Mouse (Mus musculus): ENCODE measurements around the gene Def8.

The Def8 gene

GRCm38 (mm10) chr8:123423441-123423840 lies at the start of gene Def8:
TSS of gene Def8 (plus strand) at chr8:123423527.
- in situ Hi-C loops (cut with MboI, MseI), result no loop called here

GRCm38 (mm10) chr8:123374239-123374578 lies 49.1 kb upstream of the Def8 start:
- in situ Hi-C loops (cut with MboI, MseI), result no loop called here

DNA sequence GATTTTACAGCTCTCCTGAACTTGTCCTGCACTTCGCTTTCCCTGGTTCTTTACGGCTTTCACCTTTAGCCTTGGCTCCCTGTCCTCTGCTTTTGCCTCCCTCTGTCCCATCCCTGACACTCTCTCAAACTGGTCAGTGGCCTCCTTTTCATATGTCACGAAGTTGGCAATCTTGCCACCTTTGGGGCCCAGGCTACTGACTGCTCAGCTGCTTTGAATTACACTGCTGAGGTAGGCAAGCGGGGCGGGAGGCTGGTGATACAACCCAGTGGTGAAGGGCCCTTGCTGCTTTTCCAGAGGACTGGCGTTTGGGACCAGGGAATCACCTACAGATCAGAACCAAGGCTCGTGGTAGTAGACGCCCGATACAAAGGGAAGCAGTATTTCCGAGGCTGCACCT lies 47.6 kb upstream of the Def8 start:
- in situ Hi-C loops (cut with MboI, MseI), result no loop called here

- in situ Hi-C loops (cut with MboI, MseI), result no loop called here
Measured at GRCm38 (mm10) chr8:123376106-123376505, 47.2 kb upstream of the Def8 start.

DNA sequence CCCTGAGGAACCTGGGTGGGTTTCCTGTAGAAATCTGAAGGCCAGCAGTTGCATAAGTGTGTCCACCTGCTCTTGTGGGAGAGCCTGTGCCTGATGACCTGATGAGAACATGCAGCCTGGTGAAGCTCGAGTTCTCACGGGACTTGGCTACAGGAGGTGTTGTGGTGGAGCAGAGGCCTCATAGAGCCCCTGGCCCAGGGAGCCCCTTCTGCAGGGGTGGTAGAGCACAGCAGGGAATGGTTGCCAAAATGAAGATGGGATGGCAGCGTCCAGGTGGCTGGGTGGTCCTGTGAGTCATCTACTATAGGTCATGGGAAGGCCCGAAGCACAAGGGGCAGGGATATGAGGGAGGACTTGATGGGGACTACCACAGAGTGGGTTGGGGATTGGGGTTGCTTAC lies 41.6 kb upstream of the Def8 start:
- in situ Hi-C loops (cut with MboI, MseI), result no loop called here

DNA sequence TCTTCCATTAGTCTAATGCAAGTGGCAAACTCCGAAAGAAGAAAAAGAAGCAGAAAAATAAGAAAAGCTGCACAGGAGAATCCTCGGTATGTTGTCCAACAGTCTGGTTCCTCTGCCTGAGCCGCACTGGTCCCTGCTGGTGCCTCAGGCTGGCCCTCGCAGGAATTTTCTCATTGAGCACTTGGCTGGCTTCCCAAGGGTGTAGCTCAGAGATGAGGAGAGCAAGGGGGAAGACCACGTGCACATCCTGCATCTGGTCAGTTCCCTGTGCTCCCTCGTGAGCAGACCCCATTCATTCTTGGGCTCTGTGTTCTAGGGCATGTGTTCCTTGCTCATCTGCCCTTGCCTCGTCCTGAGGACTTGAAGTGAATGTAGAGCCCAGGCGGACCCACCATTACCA lies 40.8 kb upstream of the Def8 start:
- in situ Hi-C loops (cut with MboI, MseI), result no loop called here

DNA sequence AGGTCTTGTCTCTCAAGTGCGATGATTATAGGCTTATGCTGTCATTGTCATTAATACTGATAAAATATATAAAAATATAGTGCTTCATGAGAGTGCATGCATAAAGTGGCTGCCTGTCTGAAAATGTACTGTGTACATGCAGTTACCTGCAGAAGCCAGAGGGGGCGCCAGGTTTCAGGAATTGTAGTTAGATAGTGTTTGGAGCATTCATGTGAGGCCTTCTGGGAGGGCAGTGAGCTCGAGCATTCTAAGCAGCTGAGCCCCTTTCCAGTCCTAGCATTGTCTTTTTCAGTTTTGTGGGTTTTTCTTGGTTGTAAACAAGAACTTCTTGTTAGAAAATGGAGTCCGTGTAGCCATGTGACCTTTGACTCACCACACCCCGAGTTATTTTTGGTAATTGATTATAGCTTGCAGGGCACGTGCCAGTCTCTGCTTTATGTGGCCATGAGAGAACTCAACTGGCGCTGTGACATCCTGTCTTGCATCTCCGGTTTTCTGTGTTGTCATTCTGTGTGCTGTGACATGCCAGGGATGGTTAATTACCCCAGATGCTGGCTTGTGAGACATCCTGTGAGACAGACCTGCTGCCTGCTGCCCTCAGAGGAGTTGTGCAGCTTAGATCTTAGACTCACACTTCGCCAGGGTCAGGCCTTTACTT lies 38.3 kb upstream of the Def8 start:
- in situ Hi-C loops (cut with MboI, MseI), result loop anchor here (5.0 kb wide), 1 partner anchor 837 kb away; no protein-coding TSS in a partner anchor

- in situ Hi-C loops (cut with MboI, MseI), result loop anchor here (5.0 kb wide), 1 partner anchor 835 kb away; no protein-coding TSS in a partner anchor
Measured at GRCm38 (mm10) chr8:123387041-123387440, 36.3 kb upstream of the Def8 start.

DNA sequence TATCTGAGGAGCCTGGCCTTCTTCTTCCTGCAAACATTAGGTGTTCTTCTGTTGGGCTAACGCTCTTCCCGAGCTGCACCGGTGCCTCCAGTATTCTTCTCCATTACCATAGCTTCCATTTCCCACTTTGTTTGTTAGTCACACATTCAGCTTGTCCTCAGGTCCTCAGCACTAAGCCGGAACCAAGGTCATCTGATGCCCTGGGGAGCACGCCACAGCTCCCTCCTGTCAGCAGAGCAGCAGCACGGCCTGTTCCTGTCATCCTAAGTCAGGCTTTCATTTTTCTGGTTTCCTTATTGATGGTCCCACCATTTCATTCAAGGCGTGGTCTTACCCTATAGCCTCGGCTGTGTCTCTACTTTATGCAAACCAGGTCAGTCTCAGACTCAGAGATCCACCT lies 35.5 kb upstream of the Def8 start:
- in situ Hi-C loops (cut with MboI, MseI), result loop anchor here (5.0 kb wide), 1 partner anchor 834 kb away; no protein-coding TSS in a partner anchor

- in situ Hi-C loops (cut with MboI, MseI), result loop anchor here (5.0 kb wide), 1 partner anchor 833 kb away; no protein-coding TSS in a partner anchor
Measured at GRCm38 (mm10) chr8:123389026-123389425, 34.3 kb upstream of the Def8 start.

DNA sequence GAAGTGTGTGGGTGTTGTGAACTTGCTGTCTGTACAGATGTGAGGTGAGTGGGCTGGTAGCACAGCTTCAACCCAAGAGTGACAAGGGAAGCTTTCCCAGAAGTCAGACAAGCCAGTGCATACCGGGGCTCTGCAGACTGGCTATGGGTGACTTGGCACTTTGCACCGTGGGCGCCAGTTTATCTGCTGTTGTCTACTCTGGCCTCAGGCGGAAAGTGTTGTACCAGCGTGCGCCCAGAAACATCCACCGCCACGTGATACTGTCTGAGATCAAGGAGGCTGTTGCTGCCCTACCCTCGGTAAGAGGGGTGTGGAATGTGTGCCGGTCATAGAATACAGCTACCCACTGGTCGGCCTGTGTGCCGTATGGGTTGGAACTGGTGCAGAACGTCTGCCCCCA lies 25.0 kb upstream of the Def8 start:
- in situ Hi-C loops (cut with MboI, MseI), result no loop called here

GRCm38 (mm10) chr8:123401936-123402335 lies 21.4 kb upstream of the Def8 start:
- in situ Hi-C loops (cut with MboI, MseI), result no loop called here

GRCm38 (mm10) chr8:123402730-123403326 lies 20.5 kb upstream of the Def8 start:
- in situ Hi-C loops (cut with MboI, MseI), result no loop called here

GRCm38 (mm10) chr8:123404521-123404920 lies 18.8 kb upstream of the Def8 start:
- in situ Hi-C loops (cut with MboI, MseI), result no loop called here

- in situ Hi-C loops (cut with MboI, MseI), result no loop called here
Measured at GRCm38 (mm10) chr8:123406786-123407185, 16.5 kb upstream of the Def8 start, which contains the start of gene Mc1r. TSS of gene Mc1r (plus strand) at chr8:123407107.

GRCm38 (mm10) chr8:123407612-123408011 lies 15.7 kb upstream of the Def8 start:
- in situ Hi-C loops (cut with MboI, MseI), result no loop called here

DNA sequence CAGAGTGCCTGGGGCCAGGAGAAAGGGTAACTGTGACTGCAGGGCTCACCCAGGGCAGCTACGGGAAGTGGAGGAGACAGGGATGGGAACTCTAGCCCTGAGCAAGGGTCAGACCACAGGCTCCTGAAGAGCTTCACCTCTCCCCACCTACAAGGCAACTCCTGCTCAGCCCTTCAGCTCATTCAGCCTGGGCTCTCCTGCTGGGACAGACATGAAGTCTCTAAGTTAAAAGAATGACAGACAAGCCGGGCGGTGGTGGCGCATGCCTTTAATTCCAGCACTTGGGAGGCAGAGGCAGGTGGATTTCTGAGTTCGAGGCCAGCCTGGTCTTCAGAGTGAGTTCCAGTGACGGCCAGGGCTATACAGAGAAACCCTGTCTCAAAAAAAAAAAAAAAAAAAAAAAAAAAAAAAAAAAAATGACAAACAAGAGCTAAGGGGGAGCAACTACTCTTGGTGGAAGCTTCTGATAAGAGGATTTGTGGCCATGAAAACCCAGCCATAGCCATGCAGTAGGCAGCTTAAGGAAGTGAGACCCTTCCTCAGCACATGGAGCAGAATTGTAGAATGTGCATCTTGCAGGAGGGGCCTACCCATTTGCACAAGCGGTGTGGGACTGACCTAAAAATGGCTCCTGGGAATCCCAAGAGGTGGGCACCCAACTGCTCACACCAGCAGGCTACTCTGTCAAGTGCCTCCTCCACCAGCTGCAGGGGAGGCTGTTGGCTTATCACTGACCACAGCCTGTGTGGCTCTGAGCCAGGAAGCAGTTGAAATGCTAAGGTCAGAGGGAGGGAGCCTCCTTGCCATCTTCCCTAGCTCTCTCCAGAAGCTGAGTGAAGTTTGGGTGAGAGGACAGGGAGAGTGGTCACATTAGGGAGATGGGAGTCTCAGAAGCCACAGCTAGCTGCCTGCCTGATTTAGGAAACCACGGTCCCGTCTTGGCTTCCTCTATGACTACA lies 14.5 kb upstream of the Def8 start:
- in situ Hi-C loops (cut with MboI, MseI), result no loop called here

DNA sequence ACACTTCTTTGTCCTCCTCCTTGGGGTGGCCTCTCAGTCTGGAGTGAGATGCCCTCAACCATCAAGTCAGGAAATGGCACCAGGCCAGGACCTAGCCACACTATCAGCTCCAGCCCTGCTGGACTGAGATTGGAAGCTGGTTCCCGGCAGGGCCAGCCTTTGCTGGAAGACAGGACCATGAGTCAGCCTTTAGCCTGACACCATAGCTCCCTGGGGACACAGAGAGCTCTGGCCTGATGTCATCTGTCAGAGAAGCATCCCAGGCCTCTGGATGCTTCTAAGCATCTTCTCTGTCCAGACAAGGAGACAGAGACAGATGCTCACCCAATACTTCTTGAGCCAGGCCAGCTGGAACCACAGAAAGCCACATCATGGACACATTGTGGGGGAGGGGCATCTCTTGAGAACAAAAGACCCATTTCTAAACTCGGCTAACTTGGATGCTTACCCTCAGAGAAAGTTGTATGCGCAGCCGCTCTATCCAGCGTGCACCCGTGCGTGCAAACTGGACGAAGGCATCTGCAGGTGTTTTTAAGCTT lies 13.2 kb upstream of the Def8 start:
- in situ Hi-C loops (cut with MboI, MseI), result no loop called here

DNA sequence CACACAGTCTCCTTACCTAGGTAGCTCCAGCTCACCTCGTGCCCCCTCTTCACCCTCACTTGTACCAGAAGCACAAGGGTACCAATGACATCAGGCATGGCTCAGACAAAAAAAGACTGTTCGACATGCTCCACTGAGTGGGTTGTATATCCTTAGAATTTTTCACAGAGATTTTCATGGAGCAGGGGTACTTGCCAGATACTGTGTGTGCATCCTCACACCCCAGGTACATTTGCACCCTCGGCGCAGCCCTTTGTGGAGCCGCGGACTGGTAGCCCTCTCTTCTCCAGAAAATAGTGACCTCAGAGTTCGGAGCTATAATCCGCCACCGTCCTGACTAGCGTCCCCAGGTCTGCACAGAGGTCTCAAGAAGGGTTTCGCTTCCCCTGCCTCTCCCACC lies 12.5 kb upstream of the Def8 start:
- in situ Hi-C loops (cut with MboI, MseI), result no loop called here

DNA sequence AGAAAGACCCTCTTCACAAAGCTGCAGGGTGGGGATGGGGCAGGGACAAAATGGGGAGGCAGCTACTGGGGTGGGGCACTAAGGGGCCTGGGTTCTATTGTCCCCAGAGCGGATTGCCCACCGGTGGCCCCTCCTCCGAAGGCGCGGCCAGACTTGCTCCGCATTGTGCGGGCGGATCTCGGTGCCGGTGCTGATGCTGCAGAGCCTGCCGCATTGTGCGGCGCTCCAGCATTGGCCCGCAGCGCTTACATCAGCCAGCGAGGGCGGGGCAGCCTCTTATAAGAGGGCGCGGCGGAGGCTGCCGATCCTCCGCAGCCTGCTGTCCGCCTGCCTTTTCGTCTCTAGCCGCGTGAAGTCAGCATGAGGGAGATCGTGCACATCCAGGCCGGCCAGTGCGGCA lies 12.1 kb upstream of the Def8 start, which contains the start of gene Tubb3:
Gene Tubb3 (plus strand): TSS at position 179 of the 400 bp plus-strand sequence.
- in situ Hi-C loops (cut with MboI, MseI), result no loop called here

DNA sequence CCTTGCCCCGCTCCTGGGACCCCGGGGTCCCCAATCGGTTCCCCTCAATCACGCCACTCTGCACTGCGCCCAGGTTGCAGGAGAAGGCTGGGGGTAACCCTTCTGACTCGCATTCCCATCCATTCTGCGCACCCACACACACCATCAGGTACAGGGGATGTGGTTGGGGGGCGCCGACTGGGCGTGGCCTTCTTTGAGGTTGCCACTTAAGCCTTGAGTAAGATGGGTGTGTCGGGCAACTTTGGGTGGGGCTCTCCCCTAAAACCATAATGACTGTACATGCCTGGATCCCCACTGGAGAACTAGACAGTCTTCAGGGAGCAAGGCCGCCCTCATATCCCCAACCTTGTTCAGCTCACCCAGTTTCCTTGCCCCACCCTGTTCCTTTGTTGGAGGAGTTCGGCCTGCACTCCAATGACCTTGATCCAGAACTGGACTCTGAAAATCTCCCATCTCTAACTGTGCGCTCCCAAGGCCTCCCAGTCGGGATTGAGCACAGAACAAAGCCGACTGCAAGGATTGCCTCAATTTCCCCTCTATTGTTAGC lies 11.5 kb upstream of the Def8 start:
- in situ Hi-C loops (cut with MboI, MseI), result no loop called here

Measured in regulatory T cell (primary cell).